Mouse (Mus musculus) WW6 (cell line): ENCODE measurements around the gene Dtx1.

ENCODE experiments used
- DNase-seq: peaks from one replicate; pipeline ENCODE4 v3.0.0-alpha.2; 2013; ENCODE audit warnings: low read depth, low spot score

The Dtx1 gene

GRCm38 (mm10) chr5:120711827-120712226, at the start of gene Dtx1:
Dtx1 (minus strand) TSS chr5:120711927.
- no peak for DNase-seq

GRCm38 (mm10) chr5:120754215-120754614, 42.5 kb upstream of the Dtx1 start:
- DNase-seq = no peak

DNA sequence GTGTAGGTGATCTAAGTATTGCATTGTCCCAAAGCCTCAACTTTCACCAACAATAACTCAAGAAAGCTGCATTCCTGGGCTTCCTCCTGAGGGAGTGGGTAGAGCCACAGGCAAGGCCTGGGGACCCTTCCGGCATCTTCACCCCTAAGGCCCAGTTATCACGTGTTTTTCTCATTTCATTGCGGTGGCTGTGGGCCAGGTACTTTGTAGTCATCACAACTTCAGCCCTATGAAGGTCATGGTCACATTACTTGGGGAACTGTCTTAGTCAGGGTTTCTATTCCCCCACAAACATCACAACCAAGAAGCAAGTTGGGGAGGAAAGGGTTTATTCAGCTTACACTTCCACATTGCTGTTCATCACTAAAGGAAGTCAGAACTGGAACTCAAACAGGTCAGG, 41.1 kb upstream of the Dtx1 start:
- no peak for DNase-seq

GRCm38 (mm10) chr5:120751206-120751605, 39.5 kb upstream of the Dtx1 start:
- no peak for DNase-seq

DNA sequence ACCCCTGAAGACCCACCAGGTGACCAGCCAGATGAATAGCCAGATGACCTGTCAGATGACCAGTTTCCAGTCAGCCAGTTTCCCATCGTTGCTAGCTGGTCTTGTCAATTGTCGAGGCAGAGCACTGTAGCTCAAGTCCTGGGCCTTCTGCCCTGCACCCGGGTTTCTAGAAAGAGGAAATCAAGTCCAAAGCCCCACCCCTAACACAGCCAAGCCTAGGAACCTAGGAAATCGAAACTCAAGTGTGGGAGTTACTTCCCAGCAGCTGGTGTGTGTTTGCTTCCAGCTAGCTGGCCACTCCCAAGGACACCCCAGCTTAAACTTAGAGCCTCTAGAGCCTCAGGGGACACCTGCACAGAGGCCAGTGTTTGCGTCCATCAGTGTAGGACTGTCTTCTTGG, 38.0 kb upstream of the Dtx1 start, which contains the start of gene Oas2:
TSS of gene Oas2 (minus strand) at position 166 of the 400 bp plus-strand sequence.
- no peak for DNase-seq

DNA sequence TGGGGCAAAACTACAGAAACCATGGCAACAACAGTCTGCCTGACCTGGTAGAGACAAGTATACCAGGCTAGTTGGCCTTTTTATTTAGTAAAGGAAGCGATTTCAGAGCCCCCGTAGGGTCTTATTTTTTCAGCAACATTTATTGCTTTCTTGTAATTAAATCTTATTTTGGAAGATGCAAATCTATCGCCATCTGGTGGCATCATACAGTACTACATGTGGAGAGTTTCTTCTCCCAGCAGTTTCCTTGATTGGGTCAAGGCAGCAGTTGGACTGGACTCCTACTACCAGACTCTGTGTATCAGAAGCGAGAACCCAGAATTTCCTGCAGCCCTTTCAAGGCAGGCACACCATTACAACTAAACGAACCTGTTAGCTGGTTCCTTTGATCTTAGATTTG, 34.7 kb upstream of the Dtx1 start:
- no peak for DNase-seq

DNA sequence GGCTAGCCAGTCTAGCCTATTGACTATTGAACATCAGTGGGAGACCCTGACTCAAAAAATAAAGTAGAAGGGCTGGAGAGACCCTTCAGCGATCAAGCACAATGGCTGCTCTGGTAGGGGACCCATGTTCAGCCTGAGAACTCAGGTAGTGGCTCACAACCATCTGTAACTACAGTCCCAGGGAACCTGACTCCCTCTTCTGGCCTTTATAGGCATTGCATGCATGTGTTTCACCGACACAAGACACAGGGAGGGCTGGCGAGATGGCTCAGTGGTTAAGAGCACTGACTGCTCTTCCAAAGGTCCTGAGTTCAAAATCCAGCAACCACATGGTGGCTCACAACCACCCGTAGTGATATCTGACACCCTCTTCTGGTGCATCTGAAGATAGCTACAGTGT, 30.4 kb upstream of the Dtx1 start:
- no peak for DNase-seq

GRCm38 (mm10) chr5:120734380-120734990, 22.8 kb upstream of the Dtx1 start:
- DNase-seq = no peak

DNA sequence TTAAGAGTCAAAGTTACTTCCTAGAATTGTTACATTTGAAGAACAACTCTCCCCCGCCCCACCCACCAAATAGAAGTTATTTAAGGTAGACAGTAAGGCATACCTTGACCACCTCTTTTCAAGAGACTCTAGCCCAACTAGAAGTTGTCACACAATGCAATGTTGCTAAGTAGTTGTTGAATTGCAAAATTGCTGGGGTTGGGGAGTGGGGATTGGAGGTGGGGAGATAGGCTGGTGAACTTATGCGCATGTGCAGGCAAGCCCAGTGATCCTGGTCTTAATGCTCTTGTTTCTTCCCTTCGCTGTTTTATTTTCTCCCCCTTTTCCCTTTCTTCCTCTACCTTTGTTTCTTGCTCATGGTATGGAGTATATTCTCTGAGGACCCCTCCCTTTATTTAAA, 22.0 kb upstream of the Dtx1 start:
- no peak for DNase-seq

DNA sequence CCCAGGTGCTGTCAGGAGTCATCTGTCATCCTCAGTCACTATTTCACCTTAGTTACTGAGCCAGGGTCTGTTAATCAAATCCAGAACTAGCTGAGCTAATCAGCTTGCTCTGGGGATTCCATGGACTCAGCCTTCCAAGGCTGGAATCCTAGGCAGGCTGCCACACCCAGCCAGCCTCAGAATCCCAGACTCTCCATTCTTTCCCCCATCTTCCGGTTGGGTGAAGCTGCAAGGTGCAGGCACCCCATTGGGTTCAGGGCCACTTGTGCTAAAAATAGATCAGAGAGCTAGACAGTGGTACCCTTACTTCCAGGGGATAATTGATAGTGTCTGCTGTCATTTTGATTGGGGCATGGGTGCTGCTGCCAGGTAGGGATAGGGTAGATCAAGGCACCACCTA, 21.0 kb upstream of the Dtx1 start:
- DNase-seq = no peak

GRCm38 (mm10) chr5:120729319-120729718, 17.6 kb upstream of the Dtx1 start:
- DNase-seq = no peak

GRCm38 (mm10) chr5:120725811-120726455, 14.2 kb upstream of the Dtx1 start:
- DNase-seq = no peak

DNA sequence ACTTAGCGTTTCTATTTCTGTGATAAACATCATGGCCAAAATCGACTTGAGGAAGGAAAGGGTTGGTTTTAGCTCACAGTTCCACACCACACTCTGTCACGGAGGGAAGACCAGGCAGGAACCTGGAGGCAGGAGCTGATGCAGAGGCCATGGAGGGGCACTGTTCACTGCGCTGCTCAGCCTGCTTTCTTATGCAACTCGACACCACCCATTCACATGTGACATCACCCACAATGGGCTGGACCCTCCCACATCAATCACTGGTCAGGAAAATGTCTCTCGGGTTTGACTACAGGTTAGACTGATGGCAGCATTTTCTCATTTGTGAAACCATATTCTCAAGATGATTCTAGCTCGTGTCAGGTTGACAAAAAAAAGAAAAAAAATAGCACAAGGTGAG, 9.3 kb upstream of the Dtx1 start:
- DNase-seq = no peak

DNA sequence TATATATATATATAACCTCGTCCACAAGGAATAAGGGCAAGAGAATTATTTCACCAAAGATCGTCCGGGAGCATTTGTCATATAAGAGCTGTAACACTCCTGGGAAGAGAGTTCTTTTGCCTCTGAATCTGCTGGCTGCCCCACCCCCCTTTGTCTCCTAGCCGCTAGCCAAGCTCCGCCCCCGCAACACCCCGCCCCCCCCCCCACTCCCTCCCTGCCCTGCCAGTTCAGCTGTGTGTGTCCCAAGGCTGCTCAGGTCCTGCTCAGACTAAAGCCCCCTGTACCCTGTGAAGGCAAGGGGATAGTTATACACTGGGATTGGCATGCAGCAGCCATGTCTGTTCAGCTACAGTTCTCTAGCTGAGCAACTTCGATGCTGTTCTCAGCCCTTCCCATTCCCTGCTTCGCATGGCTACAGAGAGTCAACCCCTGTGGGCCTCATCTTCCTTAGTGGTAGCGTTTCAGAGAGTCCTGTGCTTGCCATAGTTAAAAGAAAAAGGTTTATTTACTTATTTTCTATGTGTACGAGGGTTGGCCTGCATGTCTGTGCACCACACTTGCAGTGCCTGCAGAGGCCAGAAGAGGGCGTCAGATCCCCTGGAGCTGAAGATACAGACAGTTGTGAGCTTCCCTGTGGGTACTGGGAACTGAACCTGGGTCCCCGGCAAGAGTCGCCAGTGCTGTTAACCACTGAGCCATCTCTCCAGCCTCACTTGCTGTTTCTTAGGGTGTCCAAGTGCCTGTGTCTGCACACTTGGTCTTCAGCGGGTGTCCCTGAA, 7.1 kb upstream of the Dtx1 start:
- no peak for DNase-seq

DNA sequence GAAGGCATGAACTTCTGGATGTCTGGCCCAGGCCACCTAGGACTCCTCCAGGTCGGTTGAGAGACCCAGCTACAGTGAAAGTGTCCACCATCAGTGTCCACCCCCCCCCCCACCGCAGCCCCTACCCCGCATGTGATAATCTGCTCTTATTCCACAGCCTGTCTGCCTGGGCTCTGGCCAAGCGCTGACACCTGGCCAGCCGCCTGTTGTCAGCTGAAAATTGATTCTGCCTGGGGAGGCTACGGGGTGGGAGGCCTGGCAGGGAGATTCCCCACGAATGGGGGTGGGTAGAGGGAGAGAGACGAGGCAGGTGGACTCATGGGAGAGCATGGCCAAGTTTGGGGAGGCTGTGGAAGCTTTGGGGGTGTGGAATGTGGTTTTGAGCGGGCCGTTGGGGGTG, 5.4 kb upstream of the Dtx1 start:
- DNase-seq = no peak

DNA sequence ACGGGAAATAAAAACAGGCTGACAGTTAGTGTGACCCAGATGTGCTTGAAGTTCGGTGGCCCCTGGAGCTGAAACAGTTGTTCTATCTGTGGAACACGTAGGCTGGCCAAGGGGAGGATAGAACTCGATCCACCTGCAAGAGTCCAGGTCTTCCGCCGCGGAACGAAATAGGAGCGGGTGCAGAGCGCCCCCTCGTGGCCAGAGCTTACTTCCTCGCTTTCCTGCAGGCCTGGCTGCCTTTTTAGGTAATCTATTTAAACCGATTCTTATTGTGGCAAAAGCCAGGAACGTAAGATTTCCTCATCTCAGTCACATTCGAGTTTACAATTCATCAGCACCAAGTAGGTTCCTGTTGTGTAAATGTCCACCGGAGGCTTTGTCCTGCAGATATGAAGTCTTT, 2.6 kb upstream of the Dtx1 start:
- DNase-seq = no peak

- DNase-seq = no peak
Measured at GRCm38 (mm10) chr5:120712721-120713120, 994 bp upstream of the Dtx1 start.

- DNase-seq = no peak
Measured at GRCm38 (mm10) chr5:120711416-120711815, 311 bp downstream of the Dtx1 start.

DNA sequence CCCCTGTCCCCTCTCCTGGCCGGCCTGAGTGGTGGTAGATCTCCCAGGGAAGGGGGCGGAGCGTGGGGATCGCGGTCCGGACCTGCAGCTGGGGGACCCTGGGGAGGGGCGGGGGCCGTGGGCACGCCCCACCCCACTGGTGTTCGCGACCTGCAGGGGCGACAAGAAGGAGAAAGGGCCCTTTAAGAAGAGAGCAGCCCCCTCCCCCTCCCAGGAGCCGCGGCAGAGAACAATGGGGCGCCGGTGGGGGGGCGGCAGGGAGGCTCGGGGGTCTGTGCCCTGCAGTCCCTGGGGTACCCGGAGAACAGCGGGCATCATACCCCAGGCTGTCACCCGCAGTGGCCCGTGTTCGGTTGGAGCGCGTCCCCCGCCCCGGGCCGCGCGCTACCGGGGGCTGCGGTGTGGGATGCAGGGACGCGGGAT, 890 bp downstream of the Dtx1 start:
- DNase-seq = no peak

DNA sequence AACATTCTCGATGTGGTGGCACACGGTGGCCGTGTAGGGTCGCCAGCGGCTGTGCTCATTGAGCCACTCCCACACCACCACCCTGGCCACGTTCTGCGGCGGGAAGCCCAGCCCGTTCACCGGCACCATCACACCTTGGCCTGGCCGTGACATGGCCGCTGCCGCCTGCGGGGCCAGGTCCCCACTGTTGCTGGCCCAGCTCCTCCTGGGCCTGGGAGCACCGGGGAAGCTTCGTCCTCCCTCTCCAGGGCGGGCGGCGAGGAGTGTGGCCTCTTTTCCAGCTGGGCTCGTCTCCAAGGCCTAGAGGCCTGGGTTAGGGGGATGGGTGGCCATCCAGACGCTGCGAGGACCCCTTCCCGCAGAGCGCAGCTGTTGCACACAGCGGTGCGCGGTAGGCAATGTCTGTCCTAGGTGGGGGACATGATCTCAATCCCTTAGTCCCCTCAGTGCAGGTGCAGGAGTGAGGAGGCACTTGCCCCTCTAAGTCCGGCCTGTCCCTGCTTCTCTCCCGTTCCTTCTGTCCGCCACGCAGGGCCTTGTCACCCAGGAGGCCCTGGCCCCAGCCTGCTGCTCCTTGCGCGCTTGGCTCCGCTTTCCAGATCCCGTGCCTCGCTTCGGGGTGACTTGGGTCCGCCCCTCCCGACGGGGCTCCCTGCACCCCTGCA, 1.4 kb downstream of the Dtx1 start:
- DNase-seq = no peak

GRCm38 (mm10) chr5:120706976-120707375, 4.8 kb downstream of the Dtx1 start:
- DNase-seq = no peak

DNA sequence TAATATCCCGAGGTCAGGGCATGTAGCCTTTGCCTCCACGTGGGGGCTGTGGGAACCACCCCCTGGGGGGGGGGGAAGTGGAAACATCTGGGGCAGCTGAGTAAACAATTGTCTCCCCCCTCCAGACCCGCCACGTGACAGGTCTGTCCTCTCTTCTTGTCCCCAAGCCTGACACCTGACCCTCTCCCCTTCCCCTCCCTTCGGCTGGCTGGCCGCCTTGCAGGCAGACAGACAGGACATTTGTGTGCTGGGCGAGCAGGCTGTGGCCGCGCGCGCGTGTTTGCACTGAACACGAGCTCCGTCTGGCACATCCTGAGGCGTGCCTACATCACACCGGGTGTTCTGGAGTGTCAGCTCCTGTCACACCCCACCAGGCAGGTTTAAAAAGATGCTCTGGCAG, 5.2 kb downstream of the Dtx1 start:
- no peak for DNase-seq
